Mouse (Mus musculus) midbrain, embryonic 13.5 days (tissue): ENCODE results near the gene Map3k20. TPM values are rescaled to one million over a fixed set of nuclear protein-coding genes. Genes with fewer than 3 reads are reported as not detected.

Experiments
- ATAC-seq: fragments of 200-750 bp; cut with Nextera tagmentation; 2 replicates; pipeline ENCODE4 v1.8.0; 2017; ENCODE audit warnings: mild to moderate bottlenecking, moderate TSS enrichment, moderate library complexity
- H3K27ac ChIP-seq: fragments of 300-500 bp; sonication (generic); 2 replicates; pipeline ENCODE4 v1.5.1; 2015; ENCODE audit warnings: inconsistent platforms, mild to moderate bottlenecking, moderate library complexity
- H3K27me3 ChIP-seq: fragments of 300-500 bp; sonication (generic); 2 replicates; pipeline ENCODE4 v1.6.1; 2015; ENCODE audit warnings: mild to moderate bottlenecking, inconsistent platforms
- H3K36me3 ChIP-seq: fragments of 300-500 bp; sonication (generic); 2 replicates; pipeline ENCODE4 v1.6.1; 2015; ENCODE audit warnings: mild to moderate bottlenecking, inconsistent platforms
- H3K4me1 ChIP-seq: fragments of 300-500 bp; sonication (generic); replicated peaks from 2 replicates; pipeline ENCODE4 v1.6.1; 2015; ENCODE audit warnings: inconsistent platforms
- H3K4me2 ChIP-seq: fragments of 300-500 bp; sonication (generic); replicated peaks from 2 replicates; pipeline ENCODE4 v1.6.1; 2015; ENCODE audit warnings: moderate library complexity, mild to moderate bottlenecking, inconsistent platforms
- H3K4me3 ChIP-seq: fragments of 300-500 bp; sonication (generic); replicated peaks from 2 replicates; pipeline ENCODE4 v1.5.1; 2015; ENCODE audit warnings: mild to moderate bottlenecking, inconsistent platforms
- H3K9ac ChIP-seq: fragments of 300-500 bp; sonication (generic); replicated peaks from 2 replicates; pipeline ENCODE4 v1.6.1; 2015; ENCODE audit warnings: mild to moderate bottlenecking, inconsistent platforms
- H3K9me3 ChIP-seq: fragments of 300-500 bp; sonication (generic); 2 replicates; pipeline ENCODE4 v1.6.1; 2016; ENCODE audit warnings: mild to moderate bottlenecking, inconsistent platforms
- WGBS: fragments of 180-500 bp; shearing (Covaris S2); methylation state at CpG from one replicate; pipeline ENCODE4 v1.1.7; 2015; 5-methylcytosine and 5-hydroxymethylcytosine counted together
- polyA plus RNA-seq: library from polyadenylated mRNA; unstranded; fragments of >200 nt; fragmentation: Nextera tagmentation; extraction: Ambion mirVana; gene quantifications from 2 replicates; pipeline ENCODE4 v1.2.1, GENCODE M21; 2015

The Map3k20 gene
- polyA plus RNA-seq, 1 experiment from 2014 or later, result 5.5 TPM

- Histone ChIP-seq H3K27me3 (no peaks in the 10 kb centered on the region), H3K36me3 (no peaks in the 10 kb centered on the region), H3K4me1 (peaks cover 20% of the 10 kb centered on the region), H3K4me2 (no peak overlapping the region), H3K27ac (no peak overlapping the region), H3K4me3 (no peak overlapping the region), H3K9ac (no peak overlapping the region), H3K9me3 (no peaks in the 10 kb centered on the region)
- WGBS, result 45% methylated on average over 18 of the region's 18 CpGs
- 0 out of 2 replicates have a peak, but pooled peaks have one; percentile 30 for ATAC-seq
These were observed 32.6 kb upstream of the Map3k20 start for GRCm38 (mm10) chr2:72252510-72253505.

- no peak for ATAC-seq
- peaks cover 20% of the 10 kb centered on the region for H3K4me1 ChIP-seq
- H3K9ac ChIP-seq, result no peak overlapping the region
- no peak overlapping the region for H3K4me3 ChIP-seq
- no peaks in the 10 kb centered on the region for H3K9me3 ChIP-seq
- H3K27me3 ChIP-seq, result no peaks in the 10 kb centered on the region
- no peaks in the 10 kb centered on the region for H3K36me3 ChIP-seq
- WGBS, result 64% methylated on average over 4 of the region's 4 CpGs
- no peak overlapping the region for H3K27ac ChIP-seq
- H3K4me2 ChIP-seq, result no peak overlapping the region
These were observed 31.6 kb upstream of the Map3k20 start for GRCm38 (mm10) chr2:72253882-72254281.

- H3K4me1 ChIP-seq, result peaks cover 20% of the 10 kb centered on the region
- no peaks in the 10 kb centered on the region for H3K9me3 ChIP-seq
- H3K27ac ChIP-seq, result no peak overlapping the region
- 37% methylated on average over 14 of the region's 14 CpGs for WGBS
- ATAC-seq, result no peak
- no peaks in the 10 kb centered on the region for H3K27me3 ChIP-seq
- H3K9ac ChIP-seq, result no peak overlapping the region
- H3K4me2 ChIP-seq, result peak overlapping the region; percentile 24
- no peak overlapping the region for H3K4me3 ChIP-seq
- no peaks in the 10 kb centered on the region for H3K36me3 ChIP-seq
These were observed 30.4 kb upstream of the Map3k20 start for GRCm38 (mm10) chr2:72254813-72255582.

- WGBS, result 88% methylated on average over 1 of the region's 1 CpGs
- Histone ChIP-seq H3K27me3 (no peaks in the 10 kb centered on the region), H3K27ac (no peak overlapping the region), H3K4me1 (no peaks in the 10 kb centered on the region), H3K4me2 (no peak overlapping the region), H3K4me3 (no peak overlapping the region), H3K36me3 (no peaks in the 10 kb centered on the region), H3K9me3 (no peaks in the 10 kb centered on the region), H3K9ac (no peak overlapping the region)
- no peak for ATAC-seq
These were observed 24.7 kb upstream of the Map3k20 start for GRCm38 (mm10) chr2:72260704-72261103.

GRCm38 (mm10) chr2:72262814-72263480 is 22.5 kb upstream of the Map3k20 start:
- Histone ChIP-seq H3K9ac (no peak overlapping the region), H3K4me1 (no peaks in the 10 kb centered on the region), H3K4me3 (no peak overlapping the region), H3K9me3 (no peaks in the 10 kb centered on the region), H3K4me2 (no peak overlapping the region), H3K36me3 (no peaks in the 10 kb centered on the region), H3K27ac (no peak overlapping the region), H3K27me3 (no peaks in the 10 kb centered on the region)
- WGBS, result 94% methylated on average over 6 of the region's 6 CpGs
- no peak for ATAC-seq

GRCm38 (mm10) chr2:72267390-72267789 is 18.0 kb upstream of the Map3k20 start:
- Histone ChIP-seq H3K36me3 (no peaks in the 10 kb centered on the region), H3K4me1 (no peaks in the 10 kb centered on the region), H3K27ac (no peak overlapping the region), H3K9me3 (no peaks in the 10 kb centered on the region), H3K27me3 (no peaks in the 10 kb centered on the region), H3K4me2 (no peak overlapping the region), H3K9ac (no peak overlapping the region), H3K4me3 (no peak overlapping the region)
- ATAC-seq, result no peak
- WGBS, result 93% methylated on average over 6 of the region's 6 CpGs

GRCm38 (mm10) chr2:72269651-72270341 is 15.6 kb upstream of the Map3k20 start:
- ATAC-seq, result no peak
- Histone ChIP-seq H3K4me2 (no peak overlapping the region), H3K27ac (no peak overlapping the region), H3K4me1 (no peaks in the 10 kb centered on the region), H3K36me3 (no peaks in the 10 kb centered on the region), H3K27me3 (no peaks in the 10 kb centered on the region), H3K4me3 (no peak overlapping the region), H3K9me3 (no peaks in the 10 kb centered on the region), H3K9ac (no peak overlapping the region)
- 70% methylated on average over 4 of the region's 4 CpGs for WGBS

GRCm38 (mm10) chr2:72278247-72278873 is 7.1 kb upstream of the Map3k20 start:
- no peak overlapping the region for H3K4me2 ChIP-seq
- H3K4me1 ChIP-seq, result no peaks in the 10 kb centered on the region
- no peaks in the 10 kb centered on the region for H3K27me3 ChIP-seq
- no peaks in the 10 kb centered on the region for H3K36me3 ChIP-seq
- no peak overlapping the region for H3K9ac ChIP-seq
- no peak overlapping the region for H3K4me3 ChIP-seq
- 70% methylated on average over 4 of the region's 4 CpGs for WGBS
- ATAC-seq, result no peak
- H3K9me3 ChIP-seq, result no peaks in the 10 kb centered on the region
- no peak overlapping the region for H3K27ac ChIP-seq

- Histone ChIP-seq H3K4me3 (no peak overlapping the region), H3K4me2 (no peak overlapping the region), H3K9me3 (no peaks in the 10 kb centered on the region), H3K27ac (no peak overlapping the region), H3K36me3 (no peaks in the 10 kb centered on the region), H3K4me1 (no peaks in the 10 kb centered on the region), H3K9ac (no peak overlapping the region), H3K27me3 (peaks cover 15% of the 10 kb centered on the region; the same call in 1 of the 2 replicates)
- WGBS, result 95% methylated on average over 5 of the region's 5 CpGs
- no peak for ATAC-seq
These were observed 4.9 kb upstream of the Map3k20 start for GRCm38 (mm10) chr2:72280524-72280923.

GRCm38 (mm10) chr2:72281971-72282370 is 3.5 kb upstream of the Map3k20 start:
- no peak overlapping the region for H3K4me3 ChIP-seq
- H3K9ac ChIP-seq, result no peak overlapping the region
- no peak overlapping the region for H3K27ac ChIP-seq
- no peak overlapping the region for H3K4me2 ChIP-seq
- whole genome bisulfite sequencing, result 93% methylated on average over 14 of the region's 14 CpGs
- H3K4me1 ChIP-seq, result peaks cover 5% of the 10 kb centered on the region; the same call in 1 of the 2 replicates
- no peaks in the 10 kb centered on the region for H3K36me3 ChIP-seq
- H3K9me3 ChIP-seq, result no peaks in the 10 kb centered on the region
- peaks cover 15% of the 10 kb centered on the region; the same call in 1 of the 2 replicates for H3K27me3 ChIP-seq
- no peak for ATAC-seq

- peaks cover 19% of the 10 kb centered on the region; the same call in 1 of the 2 replicates for H3K27me3 ChIP-seq
- H3K9me3 ChIP-seq, result no peaks in the 10 kb centered on the region
- 84% methylated on average over 4 of the region's 4 CpGs for WGBS
- H3K27ac ChIP-seq, result no peak overlapping the region
- H3K9ac ChIP-seq, result no peak overlapping the region
- ATAC-seq, result no peak
- H3K4me2 ChIP-seq, result no peak overlapping the region
- no peaks in the 10 kb centered on the region for H3K36me3 ChIP-seq
- H3K4me1 ChIP-seq, result peaks cover 5% of the 10 kb centered on the region; the same call in 1 of the 2 replicates
- no peak overlapping the region for H3K4me3 ChIP-seq
These were observed 2.7 kb upstream of the Map3k20 start for GRCm38 (mm10) chr2:72282733-72283132.
